Mouse (Mus musculus) spleen, adult 2 months (tissue): ENCODE results near the gene Spaca6. TPM values are rescaled to one million over a fixed set of nuclear protein-coding genes. Genes with fewer than 3 reads are reported as not detected.

ENCODE experiments used
- DNase-seq, 2 experiments: peaks; one replicate each; pipeline versions ENCODE4 v3.0.0 to v3.0.0-alpha.2; 2012 to 2021; ENCODE audit warnings: low spot score in 2 of 2, low read depth in 1 of 2
- H3K27ac ChIP-seq: fragments of 200-500 bp; 2 replicates; pipeline ENCODE4 v1.5.1; 2012; ENCODE audit warnings: low read length, inconsistent platforms; ENCODE audit not compliant: insufficient read depth
- H3K27me3 ChIP-seq: fragments of 200-500 bp; 2 replicates; pipeline ENCODE4 v1.6.1; 2012; ENCODE audit warnings: mild to moderate bottlenecking, moderate library complexity, low read length, inconsistent platforms; ENCODE audit not compliant: control insufficient read depth, insufficient read depth
- H3K36me3 ChIP-seq: fragments of 200-500 bp; 2 replicates; pipeline ENCODE4 v1.6.1; 2012; ENCODE audit warnings: mild to moderate bottlenecking, low read length, inconsistent platforms; ENCODE audit not compliant: control insufficient read depth, insufficient read depth
- H3K4me1 ChIP-seq: fragments of 200-500 bp; 2 replicates; pipeline ENCODE4 v1.6.1; 2011; ENCODE audit warnings: inconsistent platforms; ENCODE audit not compliant: control insufficient read depth, insufficient read depth, insufficient read length
- H3K4me3 ChIP-seq: fragments of 200-500 bp; 2 replicates; pipeline ENCODE4 v1.5.1; 2011; ENCODE audit warnings: mild to moderate bottlenecking, inconsistent platforms; ENCODE audit not compliant: insufficient read depth, insufficient read length; ENCODE audit errors: extremely low read depth
- CTCF ChIP-seq: fragments of 200-500 bp; IDR thresholded peaks from 2 replicates; pipeline ENCODE4 v1.5.1; 2011; ENCODE audit warnings: mild to moderate bottlenecking, inconsistent platforms; ENCODE audit not compliant: insufficient read depth, insufficient read length, insufficient replicate concordance; ENCODE audit errors: extremely low read depth
- POLR2A ChIP-seq: fragments of 200-500 bp; IDR thresholded peaks from 2 replicates; pipeline ENCODE4 v1.6.1; 2011; ENCODE audit warnings: low read depth, low read length, inconsistent platforms
- WGBS: fragments of 180-500 bp; shearing (Covaris S2); methylation state at CpG from one replicate; pipeline ENCODE4 v1.1.7; 2018; 5-methylcytosine and 5-hydroxymethylcytosine counted together
- polyA plus RNA-seq: library from polyadenylated mRNA; depleted of rRNA; stranded (reverse); fragments of >200 nt; gene quantifications from 2 replicates; pipeline ENCODE4 v1.2.3, GENCODE M21; 2012; rRNA removed

The Spaca6 gene
- polyA plus RNA-seq, 1 experiment, result 8.6 TPM

DNA sequence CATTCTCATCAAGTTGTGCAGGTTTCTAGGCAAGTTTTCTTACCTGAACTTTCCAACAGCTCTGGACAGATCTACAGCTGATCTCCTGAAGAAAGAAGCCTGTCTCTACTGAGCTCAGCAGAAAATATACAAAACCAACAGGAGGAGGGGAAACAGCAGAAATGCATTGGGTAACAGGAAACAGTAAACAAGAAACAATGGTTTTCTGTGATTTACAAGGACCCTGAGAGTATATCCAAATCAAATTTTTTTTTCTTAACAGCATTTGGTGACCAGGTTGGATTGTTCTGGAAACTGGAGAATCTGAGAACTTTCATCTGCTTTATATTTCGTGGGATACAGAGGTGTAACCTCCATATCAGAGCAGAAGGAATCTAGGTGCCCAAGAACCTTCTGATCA, 56.9 kb downstream of the Spaca6 start, which contains the start of gene Fpr1:
Gene Fpr1 (minus strand): TSS at position 101 of the 400 bp plus-strand sequence.
- 75% methylated on average over 1 of the region's 1 CpGs for WGBS
- no peak within 1 kb of the TSS for H3K27ac ChIP-seq
- no peaks in the 10 kb centered on the region for H3K36me3 ChIP-seq
- no peaks in the 10 kb centered on the region; the same call in 1 of the 2 replicates for H3K27me3 ChIP-seq
- TF ChIP-seq CTCF (no peak), POLR2A (no peak)
- H3K4me3 ChIP-seq, result no peak within 1 kb of the TSS; the same call in 1 of the 2 replicates
- no peaks in the 10 kb centered on the region for H3K4me1 ChIP-seq
- DNase-seq, result no peak

DNA sequence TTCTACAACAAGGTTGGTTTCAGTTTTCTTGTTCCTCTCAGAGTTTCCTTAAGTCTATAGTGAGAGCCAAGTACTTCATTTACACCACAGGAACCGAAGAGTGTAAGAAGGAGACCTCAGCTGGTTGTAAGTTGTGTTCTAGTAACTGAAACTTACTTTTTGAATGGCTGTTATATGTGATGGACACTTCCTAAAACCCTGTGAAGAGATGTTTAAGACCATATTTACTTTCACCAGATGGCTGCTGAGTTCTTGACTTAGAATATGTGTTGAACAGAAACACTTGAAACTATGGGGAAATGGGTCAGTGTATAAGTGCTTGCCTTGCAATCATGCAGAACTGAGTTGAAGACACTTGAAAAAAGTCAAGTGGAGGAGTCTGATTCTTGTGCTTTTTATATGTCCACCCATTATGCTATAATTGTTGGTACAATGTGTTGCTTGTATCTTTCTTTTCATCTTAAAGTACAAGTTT, 60.9 kb downstream of the Spaca6 start, which contains the start of the genes Fpr2 and Fpr3:
Gene Fpr2 (plus strand): TSS at position 51 of the 475 bp plus-strand sequence.
Gene Fpr3 (plus strand): TSS at position 79 of the 475 bp plus-strand sequence.
- no peaks in the 10 kb centered on the region for H3K36me3 ChIP-seq
- H3K4me3 ChIP-seq, result no peak within 1 kb of the TSS
- WGBS, result 35% methylated on average over 1 of the region's 1 CpGs
- no peak within 1 kb of the TSS for H3K27ac ChIP-seq
- no peak for TF ChIP-seq CTCF
- no peak for TF ChIP-seq POLR2A
- H3K27me3 ChIP-seq, result no peaks in the 10 kb centered on the region; the same call in 1 of the 2 replicates
- DNase-seq, result no peak
- H3K4me1 ChIP-seq, result no peaks in the 10 kb centered on the region

DNA sequence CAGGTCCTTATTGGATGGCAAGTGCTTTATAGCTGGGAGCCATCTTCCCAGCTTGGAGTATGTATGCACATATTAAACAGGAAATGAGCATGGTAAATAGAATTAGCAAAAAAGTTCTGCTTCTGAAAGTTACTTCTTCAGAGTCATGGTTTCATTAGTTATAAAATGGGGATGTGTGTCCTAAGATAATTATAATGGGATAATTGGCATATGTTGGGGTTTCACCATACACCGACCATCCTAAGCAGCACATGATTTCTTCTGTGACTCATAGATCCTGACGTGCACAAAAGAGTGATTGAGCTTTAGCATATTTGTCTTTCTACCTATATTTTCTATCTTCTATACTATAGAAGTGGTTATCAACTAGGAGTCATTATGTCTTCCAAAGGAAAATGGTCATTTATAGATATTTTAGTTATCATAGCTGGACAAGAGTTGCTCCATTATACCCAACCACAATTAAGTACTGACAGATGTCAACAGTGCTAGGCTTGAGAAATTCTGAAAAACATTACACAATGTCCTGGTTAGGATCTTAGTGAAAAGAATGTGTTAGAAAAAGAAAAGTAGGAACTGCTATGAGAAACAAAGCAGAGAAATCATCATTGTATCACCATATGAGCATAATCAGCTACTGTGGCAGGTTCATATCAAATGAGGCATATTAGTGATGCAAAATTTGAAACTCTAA, 62.9 kb downstream of the Spaca6 start:
- Histone ChIP-seq H3K4me1 (no peaks in the 10 kb centered on the region), H3K36me3 (no peaks in the 10 kb centered on the region), H3K27me3 (no peaks in the 10 kb centered on the region), H3K27ac (no peak overlapping the region), H3K4me3 (no peak overlapping the region)
- 85% methylated on average over 2 of the region's 2 CpGs for WGBS
- no peak for DNase-seq
- no peak for TF ChIP-seq POLR2A
- no peak for TF ChIP-seq CTCF

Other genes with a start within 250 kb of the Spaca6 start
- gene Lnpep, start 202.1 kb upstream of the Spaca6 start, polyA plus RNA-seq, result 7.3 and 7.4 TPM in 2 replicates
- 0.07 TPM in 1 of 2 replicates, not detected in the other for gene Vmn2r90, start 123.4 kb upstream of the Spaca6 start, polyA plus RNA-seq
- gene Has1, start 28.0 kb downstream of the Spaca6 start, polyA plus RNA-seq, result 0.11 and 0.25 TPM in 2 replicates
- gene Fpr1, start 56.8 kb downstream of the Spaca6 start, polyA plus RNA-seq, result 8.2 and 8.9 TPM in 2 replicates
- 2.4 and 2.8 TPM in 2 replicates for gene Fpr2, start 60.7 kb downstream of the Spaca6 start, polyA plus RNA-seq
- not detected in 2 replicates for gene Fpr3, start 60.7 kb downstream of the Spaca6 start, polyA plus RNA-seq
- gene Fpr-rs4, start 194.6 kb downstream of the Spaca6 start, polyA plus RNA-seq, result not detected in 2 replicates
- gene Vmn2r124, start 222.3 kb downstream of the Spaca6 start, polyA plus RNA-seq, result not detected in 2 replicates